Mouse (Mus musculus): Measurements from ENCODE around the gene Olfr1034. TPM values are rescaled to one million over a fixed set of nuclear protein-coding genes. Genes with fewer than 3 reads are reported as not detected.
"Not testable (repeated sequence)": the region's sequence is repeated elsewhere in the genome, so short reads cannot be mapped to it uniquely, and the experiment has no call there.

Gene Olfr1034
- not detected in 2 replicates for polyA plus RNA-seq (2015; fragmentation: Nextera tagmentation; extraction: Ambion mirVana)

DNA sequence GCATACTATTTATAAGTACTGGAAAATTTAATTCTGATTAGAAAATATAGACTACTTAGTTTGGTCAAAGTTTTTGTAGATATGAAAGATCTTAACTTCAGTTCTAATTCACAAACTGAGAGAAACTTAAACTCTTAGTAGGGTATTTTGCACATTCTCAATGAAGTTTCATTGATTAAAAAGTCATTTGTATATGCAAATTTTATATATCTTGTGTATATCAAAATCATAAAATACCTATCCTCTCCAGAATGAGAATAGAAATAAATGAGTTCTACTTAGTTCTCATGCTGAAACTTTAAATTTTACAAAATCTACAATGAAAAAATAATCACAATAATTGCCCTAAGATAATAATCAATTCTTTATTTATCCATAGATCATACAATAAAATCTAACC lies at the start of gene Olfr1034:
TSS of gene Olfr1034 (plus strand) at position 301 of the 400 bp plus-strand sequence.
- H3K9ac ChIP-seq (replicated peaks), result no peak within 1 kb of the TSS
- no peak for ATAC-seq (replicated peaks)
- H3K4me3 ChIP-seq, result no peak within 1 kb of the TSS

GRCm38 (mm10) chr2:86005240-86005639 lies 40.4 kb upstream of the Olfr1034 start, which contains the start of gene Olfr1032:
Gene Olfr1032 (plus strand): TSS chr2:86005540.
- no peaks in the 10 kb centered on the region for H3K4me1 ChIP-seq
- no peaks in the 10 kb centered on the region for H3K9me3 ChIP-seq
- no peaks in the 10 kb centered on the region for H3K36me3 ChIP-seq
- H3K27ac ChIP-seq (replicated peaks), result no peak within 1 kb of the TSS
- WGBS, result 88% methylated on average over 7 of the region's 7 CpGs
- no peaks in the 10 kb centered on the region for H3K27me3 ChIP-seq
- H3K4me3 ChIP-seq, result no peak within 1 kb of the TSS
- H3K9ac ChIP-seq (replicated peaks), result no peak within 1 kb of the TSS
- ATAC-seq (replicated peaks), result no peak
- no peak within 1 kb of the TSS for H3K4me2 ChIP-seq (replicated peaks)

More for the DNA sequence above, at the start of gene Olfr1034:
- H3K4me2 ChIP-seq (replicated peaks), result no peak within 1 kb of the TSS
- no peaks in the 10 kb centered on the region for H3K9me3 ChIP-seq
- H3K27me3 ChIP-seq, result no peaks in the 10 kb centered on the region
- H3K27ac ChIP-seq (replicated peaks), result no peak within 1 kb of the TSS
- H3K36me3 ChIP-seq, result no peaks in the 10 kb centered on the region
- H3K4me1 ChIP-seq, result no peaks in the 10 kb centered on the region

- not testable (repeated sequence) for H3K27ac ChIP-seq (replicated peaks); ATAC-seq (replicated peaks); H3K36me3 ChIP-seq; H3K4me1 ChIP-seq; H3K27me3 ChIP-seq; H3K9ac ChIP-seq (replicated peaks); H3K9me3 ChIP-seq
- peak within 1 kb of the TSS; percentile 35 for H3K4me3 ChIP-seq
- peak within 1 kb of the TSS; percentile 40 for H3K4me2 ChIP-seq (replicated peaks)
- WGBS, result 9% methylated on average over 11 of the region's 11 CpGs
Measured at GRCm38 (mm10) chr2:86020406-86020805, 25.3 kb upstream of the Olfr1034 start, which contains the start of gene Olfr1033. Gene Olfr1033 (plus strand): TSS chr2:86020633.

DNA sequence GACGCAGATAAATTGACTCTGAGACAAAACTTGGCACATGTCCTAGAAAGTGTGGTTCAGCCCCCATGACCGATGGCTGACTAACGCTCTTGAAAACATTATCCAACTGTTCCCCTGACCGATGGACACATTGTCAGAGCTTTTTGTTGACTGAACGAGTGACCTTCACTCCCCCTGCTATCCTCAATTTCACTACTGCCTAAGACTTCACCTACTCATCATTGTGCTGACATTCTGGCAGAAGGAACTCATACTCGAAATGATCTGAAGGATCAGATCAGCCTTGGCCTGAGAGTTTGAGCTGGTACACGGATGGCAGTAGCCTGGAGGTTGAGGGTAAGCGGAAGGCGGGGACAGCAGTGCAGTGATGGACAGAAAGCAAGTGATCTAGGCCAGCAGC lies 24.1 kb upstream of the Olfr1034 start:
- H3K9ac ChIP-seq (replicated peaks); H3K27ac ChIP-seq (replicated peaks); H3K4me2 ChIP-seq (replicated peaks); H3K36me3 ChIP-seq; ATAC-seq (replicated peaks); H3K9me3 ChIP-seq; H3K4me3 ChIP-seq; H3K4me1 ChIP-seq; H3K27me3 ChIP-seq: not testable (repeated sequence)
- 81% methylated on average over 5 of the region's 9 CpGs for WGBS

DNA sequence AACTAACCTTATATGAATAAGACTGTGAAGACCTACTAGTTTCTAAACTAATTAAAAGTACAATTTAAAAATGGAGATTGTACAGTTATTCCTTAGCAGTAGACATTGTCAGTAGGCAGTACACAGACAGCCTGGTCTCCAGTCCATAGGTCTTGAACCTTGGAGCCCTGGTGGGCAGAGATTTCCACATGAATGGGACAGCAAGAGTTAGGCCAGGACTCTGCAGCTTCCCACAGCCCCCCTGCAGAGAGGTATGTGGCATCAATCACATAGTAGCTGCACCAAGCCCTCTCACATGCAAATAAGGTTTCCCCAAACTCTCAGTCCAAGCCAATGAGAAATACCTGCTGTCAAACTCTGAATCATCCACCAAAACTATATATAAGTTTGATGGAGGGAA lies 5.1 kb downstream of the Olfr1034 start:
- H3K27ac ChIP-seq (replicated peaks); H3K4me1 ChIP-seq; H3K4me2 ChIP-seq (replicated peaks); H3K9ac ChIP-seq (replicated peaks); H3K4me3 ChIP-seq; H3K9me3 ChIP-seq; H3K27me3 ChIP-seq; H3K36me3 ChIP-seq; ATAC-seq (replicated peaks): not testable (repeated sequence)

GRCm38 (mm10) chr2:86063766-86064165 lies 18.1 kb downstream of the Olfr1034 start:
- not testable (repeated sequence) for H3K9ac ChIP-seq (replicated peaks); H3K27me3 ChIP-seq; H3K27ac ChIP-seq (replicated peaks); H3K9me3 ChIP-seq; H3K4me2 ChIP-seq (replicated peaks); H3K36me3 ChIP-seq; H3K4me3 ChIP-seq; H3K4me1 ChIP-seq; ATAC-seq (replicated peaks)
- 96% methylated on average over 2 of the region's 2 CpGs for WGBS

DNA sequence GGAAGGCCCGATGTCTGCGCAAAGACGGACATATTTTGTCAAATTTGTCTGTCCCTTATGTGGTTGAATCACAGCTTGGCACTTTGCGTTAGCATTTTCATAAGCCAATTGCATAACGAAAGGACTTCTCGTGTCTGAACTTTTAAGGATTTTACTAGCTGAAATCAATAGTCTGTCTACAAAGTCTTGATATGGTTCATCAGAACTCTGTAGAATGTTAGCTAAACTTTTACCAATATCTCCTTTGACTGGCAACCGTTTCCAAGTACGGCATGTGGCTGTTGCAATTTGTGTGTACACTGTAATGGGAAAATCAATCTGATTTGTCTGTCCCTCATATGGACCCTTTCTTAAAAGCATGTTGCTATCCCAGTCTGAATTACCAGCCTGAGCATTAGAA lies 24.5 kb downstream of the Olfr1034 start:
- no peak for ATAC-seq (replicated peaks)

GRCm38 (mm10) chr2:86073692-86074091 lies 28.0 kb downstream of the Olfr1034 start, which contains the start of gene Olfr1036:
Gene Olfr1036 (plus strand): TSS chr2:86073992.
- not testable (repeated sequence) for H3K4me1 ChIP-seq; H3K9ac ChIP-seq (replicated peaks); H3K27ac ChIP-seq (replicated peaks); ATAC-seq (replicated peaks); H3K9me3 ChIP-seq; H3K4me2 ChIP-seq (replicated peaks); H3K36me3 ChIP-seq; H3K4me3 ChIP-seq; H3K27me3 ChIP-seq

More for the DNA sequence above, 24.5 kb downstream of the Olfr1034 start:
- 94% methylated on average over 8 of the region's 8 CpGs for WGBS
- no peaks in the 10 kb centered on the region for H3K9me3 ChIP-seq
- no peak overlapping the region for H3K4me2 ChIP-seq (replicated peaks)
- no peak overlapping the region for H3K9ac ChIP-seq (replicated peaks)
- no peaks in the 10 kb centered on the region for H3K36me3 ChIP-seq
- no peaks in the 10 kb centered on the region for H3K4me1 ChIP-seq
- H3K27ac ChIP-seq (replicated peaks), result no peak overlapping the region
- no peak overlapping the region for H3K4me3 ChIP-seq
- no peaks in the 10 kb centered on the region for H3K27me3 ChIP-seq

GRCm38 (mm10) chr2:86080478-86080877 lies 34.8 kb downstream of the Olfr1034 start:
- H3K27me3 ChIP-seq; H3K27ac ChIP-seq (replicated peaks); ATAC-seq (replicated peaks); H3K4me1 ChIP-seq; H3K36me3 ChIP-seq; H3K4me2 ChIP-seq (replicated peaks); H3K4me3 ChIP-seq; H3K9me3 ChIP-seq; H3K9ac ChIP-seq (replicated peaks): not testable (repeated sequence)
- 93% methylated on average over 1 of the region's 1 CpGs for WGBS

DNA sequence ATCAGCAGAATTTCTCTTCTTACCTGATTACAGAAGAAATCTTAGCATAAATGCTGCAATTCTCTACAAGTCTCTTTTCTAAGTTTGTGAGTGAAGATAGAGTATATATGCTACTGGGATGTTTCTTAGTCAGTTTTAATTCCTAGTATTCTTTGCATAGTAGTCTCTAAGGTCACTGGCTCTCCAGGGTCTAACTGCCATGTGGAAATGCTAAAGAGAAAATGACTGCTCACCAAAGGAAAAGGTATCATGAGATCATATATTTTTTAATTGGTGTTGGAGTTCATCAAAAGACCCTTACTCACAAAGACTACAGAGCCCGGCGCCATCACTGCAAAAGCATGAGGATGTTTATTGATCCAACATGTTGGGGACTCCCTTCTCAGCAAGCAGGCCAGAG lies 41.6 kb downstream of the Olfr1034 start, which contains the start of gene Olfr1037:
TSS of gene Olfr1037 (minus strand) at position 101 of the 400 bp plus-strand sequence.
- H3K4me1 ChIP-seq, result no peaks in the 10 kb centered on the region
- 95% methylated on average over 2 of the region's 2 CpGs for WGBS
- no peak within 1 kb of the TSS for H3K4me2 ChIP-seq (replicated peaks)
- H3K27me3 ChIP-seq, result no peaks in the 10 kb centered on the region
- no peak within 1 kb of the TSS for H3K4me3 ChIP-seq
- no peak for ATAC-seq (replicated peaks)
- H3K9me3 ChIP-seq, result no peaks in the 10 kb centered on the region
- H3K27ac ChIP-seq (replicated peaks), result no peak within 1 kb of the TSS
- H3K9ac ChIP-seq (replicated peaks), result no peak within 1 kb of the TSS
- H3K36me3 ChIP-seq, result no peaks in the 10 kb centered on the region

Other genes with a start within 250 kb of the Olfr1034 start
- gene Olfr1016, start 243.3 kb upstream of the Olfr1034 start, polyA plus RNA-seq (2015; fragmentation: Nextera tagmentation; extraction: Ambion mirVana), result not detected in 2 replicates
- not detected in 2 replicates for gene Olfr1018, start 227.4 kb upstream of the Olfr1034 start, polyA plus RNA-seq (2015; fragmentation: Nextera tagmentation; extraction: Ambion mirVana)
- not detected in 2 replicates for gene Olfr1019, start 200.4 kb upstream of the Olfr1034 start, polyA plus RNA-seq (2015; fragmentation: Nextera tagmentation; extraction: Ambion mirVana)
- gene Olfr1020, start 198.8 kb upstream of the Olfr1034 start, polyA plus RNA-seq (2015; fragmentation: Nextera tagmentation; extraction: Ambion mirVana), result not detected in 2 replicates
- not detected in 2 replicates for gene Olfr1022, start 177.3 kb upstream of the Olfr1034 start, polyA plus RNA-seq (2015; fragmentation: Nextera tagmentation; extraction: Ambion mirVana)
- not detected in 2 replicates for gene Olfr1023, start 160.2 kb upstream of the Olfr1034 start, polyA plus RNA-seq (2015; fragmentation: Nextera tagmentation; extraction: Ambion mirVana)
- gene Olfr1024, start 140.8 kb upstream of the Olfr1034 start, polyA plus RNA-seq (2015; fragmentation: Nextera tagmentation; extraction: Ambion mirVana), result not detected in 2 replicates
- gene Olfr1025-ps1, start 130.7 kb upstream of the Olfr1034 start, polyA plus RNA-seq (2015; fragmentation: Nextera tagmentation; extraction: Ambion mirVana), result not detected in 2 replicates
- not detected in 2 replicates for gene Olfr1026, start 124.3 kb upstream of the Olfr1034 start, polyA plus RNA-seq (2015; fragmentation: Nextera tagmentation; extraction: Ambion mirVana)
- gene Olfr1028, start 95.4 kb upstream of the Olfr1034 start, polyA plus RNA-seq (2015; fragmentation: Nextera tagmentation; extraction: Ambion mirVana), result not detected in 2 replicates
- gene Olfr1029, start 72.0 kb upstream of the Olfr1034 start, polyA plus RNA-seq (2015; fragmentation: Nextera tagmentation; extraction: Ambion mirVana), result not detected in 2 replicates
- not detected in 2 replicates for gene Olfr1030, start 66.6 kb upstream of the Olfr1034 start, polyA plus RNA-seq (2015; fragmentation: Nextera tagmentation; extraction: Ambion mirVana)
- gene Olfr1031, start 55.6 kb upstream of the Olfr1034 start, polyA plus RNA-seq (2015; fragmentation: Nextera tagmentation; extraction: Ambion mirVana), result not detected in 2 replicates
- not detected in 2 replicates for gene Olfr1032, start 40.3 kb upstream of the Olfr1034 start, polyA plus RNA-seq (2015; fragmentation: Nextera tagmentation; extraction: Ambion mirVana)
- gene Olfr1033, start 25.2 kb upstream of the Olfr1034 start, polyA plus RNA-seq (2015; fragmentation: Nextera tagmentation; extraction: Ambion mirVana), result not detected in 2 replicates
- not detected in 2 replicates for gene Olfr1036, start 28.1 kb downstream of the Olfr1034 start, polyA plus RNA-seq (2015; fragmentation: Nextera tagmentation; extraction: Ambion mirVana)
- gene Olfr1037, start 41.5 kb downstream of the Olfr1034 start, polyA plus RNA-seq (2015; fragmentation: Nextera tagmentation; extraction: Ambion mirVana), result not detected in 2 replicates
- not detected in 2 replicates for gene Olfr1039, start 90.1 kb downstream of the Olfr1034 start, polyA plus RNA-seq (2015; fragmentation: Nextera tagmentation; extraction: Ambion mirVana)
- gene Olfr1040, start 100.9 kb downstream of the Olfr1034 start, polyA plus RNA-seq (2015; fragmentation: Nextera tagmentation; extraction: Ambion mirVana), result not detected in 2 replicates
- not detected in 2 replicates for gene Olfr1042, start 116.0 kb downstream of the Olfr1034 start, polyA plus RNA-seq (2015; fragmentation: Nextera tagmentation; extraction: Ambion mirVana)
- gene Olfr1043, start 121.7 kb downstream of the Olfr1034 start, polyA plus RNA-seq (2015; fragmentation: Nextera tagmentation; extraction: Ambion mirVana), result not detected in 2 replicates
- not detected in 2 replicates for gene Olfr1044, start 132.0 kb downstream of the Olfr1034 start, polyA plus RNA-seq (2015; fragmentation: Nextera tagmentation; extraction: Ambion mirVana)
- gene Olfr52, start 139.8 kb downstream of the Olfr1034 start, polyA plus RNA-seq (2015; fragmentation: Nextera tagmentation; extraction: Ambion mirVana), result not detected in 2 replicates
- not detected in 2 replicates for gene Olfr1045, start 157.1 kb downstream of the Olfr1034 start, polyA plus RNA-seq (2015; fragmentation: Nextera tagmentation; extraction: Ambion mirVana)
- gene Olfr1046, start 173.5 kb downstream of the Olfr1034 start, polyA plus RNA-seq (2015; fragmentation: Nextera tagmentation; extraction: Ambion mirVana), result not detected in 2 replicates
- not detected in 2 replicates for gene Olfr1047, start 185.5 kb downstream of the Olfr1034 start, polyA plus RNA-seq (2015; fragmentation: Nextera tagmentation; extraction: Ambion mirVana)
- not detected in 2 replicates for gene Olfr1048, start 194.4 kb downstream of the Olfr1034 start, polyA plus RNA-seq (2015; fragmentation: Nextera tagmentation; extraction: Ambion mirVana)
- gene Olfr1049, start 212.5 kb downstream of the Olfr1034 start, polyA plus RNA-seq (2015; fragmentation: Nextera tagmentation; extraction: Ambion mirVana), result not detected in 2 replicates
- gene Olfr1051, start 233.2 kb downstream of the Olfr1034 start, polyA plus RNA-seq (2015; fragmentation: Nextera tagmentation; extraction: Ambion mirVana), result not detected in 2 replicates
- not detected in 2 replicates for gene Olfr1052, start 246.6 kb downstream of the Olfr1034 start, polyA plus RNA-seq (2015; fragmentation: Nextera tagmentation; extraction: Ambion mirVana)